Mouse (Mus musculus) G1E (cell line): ENCODE measurements at regions not wholly inside any gene's neighbourhood (a gene's known extent, or its start where the extent isn't known, plus 50 kb on each side); places are given as distances from the start of the nearest gene placed in this dataset.

Experiments
- ATAC-seq: 2 replicates; pipeline ENCODE4 v1.8.0; 2016; ENCODE audit warnings: mild to moderate bottlenecking; ENCODE audit not compliant: insufficient number of reproducible peaks, poor library complexity, low FRiP score, severe bottlenecking; ENCODE audit errors: extremely low read depth
- DNase-seq: peaks from one replicate; pipeline ENCODE4 v3.0.0; 2012; ENCODE audit warnings: low spot score
- H3K27me3 ChIP-seq: 2 replicates; pipeline ENCODE4 v1.6.1; 2012; ENCODE audit warnings: mild to moderate bottlenecking, low read length, inconsistent platforms; ENCODE audit not compliant: insufficient read depth
- H3K36me3 ChIP-seq: replicated peaks from 2 replicates; pipeline ENCODE3; 2012; ENCODE audit warnings: mild to moderate bottlenecking, inconsistent platforms
- H3K4me1 ChIP-seq: 2 replicates; pipeline ENCODE4 v1.6.1; 2012; ENCODE audit warnings: low read depth, low read length, inconsistent platforms, mixed read lengths; ENCODE audit not compliant: insufficient read depth
- H3K4me3 ChIP-seq: 2 replicates; pipeline ENCODE4 v1.5.1; 2012; ENCODE audit warnings: low read depth, mild to moderate bottlenecking, inconsistent platforms, low read length, moderate library complexity, mixed read lengths
- H3K9me3 ChIP-seq: replicated peaks from 2 replicates; pipeline ENCODE4 v1.6.1; 2012; ENCODE audit warnings: inconsistent platforms
- CTCF ChIP-seq: IDR thresholded peaks from 2 replicates; pipeline ENCODE4 v1.5.1; 2012; ENCODE audit warnings: low read depth, low read length, inconsistent platforms, mixed read lengths
- GATA1 ChIP-seq: IDR thresholded peaks from 2 replicates; pipeline ENCODE4 v1.6.1; 2012; ENCODE audit warnings: borderline replicate concordance, low read length, inconsistent platforms, mixed read lengths
- GATA2 ChIP-seq: IDR thresholded peaks from 2 replicates; pipeline ENCODE4 v1.6.1; 2012; ENCODE audit warnings: low read depth, low read length, inconsistent platforms, borderline replicate concordance
- POLR2AphosphoS5 ChIP-seq: IDR thresholded peaks from 2 replicates; pipeline ENCODE4 v1.6.1; 2012; ENCODE audit warnings: low read depth, low read length, inconsistent platforms; ENCODE audit not compliant: insufficient replicate concordance
- TAL1 ChIP-seq: conservative IDR thresholded peaks from 2 replicates; pipeline ENCODE4 v1.6.1; 2012; ENCODE audit warnings: low read depth, low read length, inconsistent platforms, mixed read lengths

GRCm38 (mm10) chr7:72518421-72518972 is 212.1 kb upstream of the Mctp2 start:
- DNase-seq (no peak), ATAC-seq (no peak)
- Histone ChIP-seq H3K27me3 (no peaks in the 10 kb centered on the region), H3K4me1 (no peaks in the 10 kb centered on the region), H3K36me3 (no peaks in the 10 kb centered on the region), H3K9me3 (peaks cover 9% of the 10 kb centered on the region; the same call in 1 of the 2 replicates), H3K4me3 (no peak overlapping the region)
- TF ChIP-seq CTCF (no peak), TAL1 (no peak), POLR2AphosphoS5 (no peak), GATA2 (no peak), GATA1 (no peak)

- Histone ChIP-seq H3K4me1 (no peaks in the 10 kb centered on the region), H3K27me3 (no peaks in the 10 kb centered on the region), H3K36me3 (no peaks in the 10 kb centered on the region), H3K4me3 (no peak overlapping the region), H3K9me3 (peaks cover 9% of the 10 kb centered on the region; the same call in 1 of the 2 replicates)
- ATAC-seq (no peak), DNase-seq (no peak)
- TF ChIP-seq TAL1 (no peak), GATA1 (no peak), GATA2 (no peak), POLR2AphosphoS5 (no peak), CTCF (no peak)
These were observed 213.1 kb upstream of the Mctp2 start for GRCm38 (mm10) chr7:72519359-72520115.

GRCm38 (mm10) chr7:72528873-72529272 is 222.5 kb upstream of the Mctp2 start:
- ATAC-seq = no peak
- no peaks in the 10 kb centered on the region for H3K27me3 ChIP-seq
- no peak for DNase-seq

GRCm38 (mm10) chr7:72538288-72538687 is 231.9 kb upstream of the Mctp2 start:
- DNase-seq (no peak), ATAC-seq (no peak)
- Histone ChIP-seq H3K27me3 (no peaks in the 10 kb centered on the region), H3K9me3 (peaks cover 18% of the 10 kb centered on the region), H3K4me3 (no peak overlapping the region), H3K4me1 (no peaks in the 10 kb centered on the region), H3K36me3 (no peaks in the 10 kb centered on the region)
- no peak for TF ChIP-seq GATA1
- no peak for TF ChIP-seq CTCF
- TF ChIP-seq TAL1 = no peak
- no peak for TF ChIP-seq POLR2AphosphoS5
- no peak for TF ChIP-seq GATA2

More at GRCm38 (mm10) chr7:72528873-72529272, 222.5 kb upstream of the Mctp2 start:
- Histone ChIP-seq H3K4me1 (no peaks in the 10 kb centered on the region), H3K36me3 (no peaks in the 10 kb centered on the region), H3K9me3 (peaks cover 14% of the 10 kb centered on the region), H3K4me3 (no peak overlapping the region)
- TF ChIP-seq CTCF (no peak), POLR2AphosphoS5 (no peak), GATA1 (no peak), GATA2 (no peak), TAL1 (no peak)

- Histone ChIP-seq H3K36me3 (no peaks in the 10 kb centered on the region), H3K27me3 (no peaks in the 10 kb centered on the region), H3K4me3 (no peak overlapping the region), H3K9me3 (peaks cover 18% of the 10 kb centered on the region), H3K4me1 (no peaks in the 10 kb centered on the region)
- TF ChIP-seq POLR2AphosphoS5 (no peak), CTCF (no peak), GATA2 (no peak), TAL1 (no peak), GATA1 (no peak)
- no peak for DNase-seq
- ATAC-seq = no peak
These were observed 233.5 kb upstream of the Mctp2 start for GRCm38 (mm10) chr7:72539915-72540314.

GRCm38 (mm10) chr7:72541521-72542478 is 235.4 kb upstream of the Mctp2 start:
- no peak for DNase-seq
- no peaks in the 10 kb centered on the region for H3K27me3 ChIP-seq
- no peaks in the 10 kb centered on the region for H3K4me1 ChIP-seq
- no peak for ATAC-seq
- TF ChIP-seq CTCF (no peak), GATA1 (no peak), GATA2 (no peak), TAL1 (no peak), POLR2AphosphoS5 (no peak)
- H3K9me3 ChIP-seq = peaks cover 11% of the 10 kb centered on the region; the same call in 1 of the 2 replicates
- H3K36me3 ChIP-seq = no peaks in the 10 kb centered on the region
- no peak overlapping the region for H3K4me3 ChIP-seq
